Comparison of ENCODE assay signal across 17 mouse cellular contexts in the genomic region with DNA sequence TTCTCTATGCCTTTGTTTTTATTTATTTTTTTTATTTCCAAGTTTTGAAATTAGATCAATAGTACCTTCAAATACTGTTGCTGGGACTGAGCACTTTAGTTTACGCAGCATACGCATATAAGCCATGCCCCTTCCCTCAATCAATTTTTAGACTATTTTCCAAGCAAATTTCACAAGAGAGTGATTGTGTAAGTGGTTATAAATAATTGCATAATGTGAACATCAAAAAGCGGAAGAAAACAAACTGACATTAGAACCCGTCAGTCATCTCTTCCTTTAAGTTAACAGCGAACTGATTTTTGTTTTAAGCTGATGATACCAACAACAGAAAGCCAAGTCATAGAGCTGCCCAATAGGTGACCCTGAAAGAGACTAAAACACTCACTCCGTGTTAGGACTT. TPM values are rescaled to one million over a fixed set of nuclear protein-coding genes. Genes with fewer than 3 reads are reported as not detected.
"Had no signal": no experiment of that assay in that cellular context is flagged by ENCODE, and none has a peak within 500 bp of the region (broad histone marks: within the 10 kb centered on the region; RNA-seq: fewer than 3 reads in every experiment).

No protein-coding gene starts in this region.

- H3K9me3 ChIP-seq: limb, embryonic 10.5 days; lung, embryonic 15.5 days; midbrain, embryonic 10.5 days; midbrain, embryonic 15.5 days; neural tube, embryonic 13.5 days; stomach, embryonic 15.5 days had no signal

- ATAC-seq: intestine, embryonic 16.5 days; midbrain, embryonic 15.5 days had no signal

- H3K4me3 ChIP-seq: limb, embryonic 10.5 days; lung, embryonic 15.5 days; midbrain, embryonic 10.5 days; midbrain, embryonic 15.5 days; neural tube, embryonic 13.5 days; stomach, embryonic 15.5 days had no signal

- H3K27me3 ChIP-seq: lung, embryonic 15.5 days; midbrain, embryonic 15.5 days; neural tube, embryonic 13.5 days; stomach, embryonic 15.5 days had no signal

- H3K4me1 ChIP-seq: limb, embryonic 10.5 days; lung, embryonic 15.5 days; midbrain, embryonic 10.5 days; midbrain, embryonic 15.5 days; neural tube, embryonic 13.5 days; stomach, embryonic 15.5 days had no signal

- H3K36me3 ChIP-seq: limb, embryonic 10.5 days; lung, embryonic 15.5 days; midbrain, embryonic 10.5 days; midbrain, embryonic 15.5 days; neural tube, embryonic 13.5 days; stomach, embryonic 15.5 days had no signal

- H3K27ac ChIP-seq: limb, embryonic 10.5 days; liver, embryonic 14.5 days; lung, embryonic 15.5 days; midbrain, embryonic 10.5 days; midbrain, embryonic 15.5 days; neural tube, embryonic 13.5 days; stomach, embryonic 15.5 days had no signal

- DNase-seq: kidney, adult 2 months; kidney, postnatal 25 days; right cerebral cortex, postnatal 14 days; thymus, adult 2 months; thymus, postnatal 36 days had no signal

- H3K4me2 ChIP-seq: lung, embryonic 15.5 days; midbrain, embryonic 15.5 days; neural tube, embryonic 13.5 days; stomach, embryonic 15.5 days had no signal

- H3K9ac ChIP-seq: liver, embryonic 14.5 days; lung, embryonic 15.5 days; midbrain, embryonic 15.5 days; neural tube, embryonic 13.5 days; stomach, embryonic 15.5 days had no signal

RNA-seq across cellular contexts. Expression of a gene that starts 35.6 kb away (rescaled TPM):
- polyA plus RNA-seq: kidney, embryonic 16.5 days; limb, embryonic 10.5 days; midbrain, embryonic 15.5 days had no signal

RNA-seq across cellular contexts. Expression of a gene that starts 41.0 kb away (rescaled TPM):
- polyA plus RNA-seq: limb, embryonic 10.5 days; limb, embryonic 14.5 days; liver, embryonic 14.5 days; midbrain, embryonic 10.5 days; spleen, adult 2 months; stomach, embryonic 15.5 days; testis, adult 2 months; thymus, adult 2 months had no signal
